Mouse (Mus musculus): Measurements from ENCODE around the gene C8g. TPM values are rescaled to one million over a fixed set of nuclear protein-coding genes. Genes with fewer than 3 reads are reported as not detected.

Gene C8g
- total and polyA plus RNA-seq, 3 experiments, result 2.3 to 5.1 TPM; not detected in 1

GRCm38 (mm10) chr2:25458911-25459310 lies 42.6 kb downstream of the C8g start:
- Histone ChIP-seq H3K4me1 (ENCODE audit: control insufficient read depth in 1 of 2, insufficient read depth in 2 of 2, low read length in 2 of 2) (peaks cover 4 to 11% of the 10 kb centered on the region in 2 experiments; a peak in 3 of 4 replicates), H3K27ac (ENCODE audit: control insufficient read depth, low read depth, low read length) (no peak overlapping the region), H3K9me3 (replicated peaks; ENCODE audit: insufficient read depth, low read length) (no peaks in the 10 kb centered on the region), H3K79me2 (ENCODE audit: control insufficient read depth, insufficient read depth, low read length, poor library complexity) (peaks cover 8% of the 10 kb centered on the region; the same call in 1 of the 2 replicates), H3K36me3 (ENCODE audit: control insufficient read depth in 1 of 2, insufficient read depth in 2 of 2, low read length in 2 of 2) (no peaks in the 10 kb centered on the region), H3K27me3 (ENCODE audit: control insufficient read depth in 1 of 2, insufficient read depth in 2 of 2, low read length in 2 of 2) (no peaks in the 10 kb centered on the region), H3K4me3 (ENCODE audit: control insufficient read depth in 1 of 2, insufficient read depth in 1 of 2, low read depth in 2 of 2, low read length in 2 of 2) (no peak overlapping the region), H3K9ac (ENCODE audit: control insufficient read depth, low read depth, low read length, poor library complexity, severe bottlenecking) (no peak overlapping the region)
- TF ChIP-seq NELFE (IDR thresholded peaks at IDR 0.05; ENCODE audit: low read depth, low read length) (no peak), POLR2AphosphoS5 (IDR thresholded peaks at IDR 0.05; ENCODE audit: borderline replicate concordance, low read depth, low read length) (no peak), E2F4 (IDR thresholded peaks at IDR 0.05; ENCODE audit: borderline replicate concordance, low read depth, low read length) (no peak), KAT2A (conservative IDR thresholded peaks at IDR 0.05; ENCODE audit: low read depth, low read length) (no peak), ZKSCAN1 (IDR thresholded peaks at IDR 0.05; ENCODE audit: low read depth, low read length) (no peak), UBTF (IDR thresholded peaks at IDR 0.05; ENCODE audit: borderline replicate concordance, insufficient read depth, low read depth, low read length) (no peak), ELF1 (IDR thresholded peaks at IDR 0.05; ENCODE audit: low read depth, low read length) (no peak), POLR2A (IDR thresholded peaks at IDR 0.05; ENCODE audit: control insufficient read depth in 1 of 2, insufficient read depth in 1 of 2, low read depth in 1 of 2, low read length in 2 of 2, poor library complexity in 1 of 2) (no peak), TBP (IDR thresholded peaks at IDR 0.05; ENCODE audit: low read depth, low read length) (no peak), SMC3 (IDR thresholded peaks at IDR 0.05; ENCODE audit: low read depth, low read length) (no peak), HCFC1 (IDR thresholded peaks at IDR 0.05; ENCODE audit: low read depth, low read length) (no peak)
- DNase-seq (ENCODE audit: low read depth, low spot score), result no peak

- Histone ChIP-seq H3K9ac (ENCODE audit: control insufficient read depth, low read depth, low read length, poor library complexity, severe bottlenecking) (no peak overlapping the region), H3K4me1 (ENCODE audit: control insufficient read depth in 1 of 2, insufficient read depth in 2 of 2, low read length in 2 of 2) (peaks cover 4 to 11% of the 10 kb centered on the region in 2 experiments; a peak in 3 of 4 replicates), H3K4me3 (ENCODE audit: control insufficient read depth in 1 of 2, insufficient read depth in 1 of 2, low read depth in 2 of 2, low read length in 2 of 2) (no peak overlapping the region), H3K36me3 (ENCODE audit: control insufficient read depth in 1 of 2, insufficient read depth in 2 of 2, low read length in 2 of 2) (no peaks in the 10 kb centered on the region), H3K79me2 (ENCODE audit: control insufficient read depth, insufficient read depth, low read length, poor library complexity) (peaks cover 8% of the 10 kb centered on the region; the same call in 1 of the 2 replicates), H3K27ac (ENCODE audit: control insufficient read depth, low read depth, low read length) (no peak overlapping the region), H3K9me3 (replicated peaks; ENCODE audit: insufficient read depth, low read length) (no peaks in the 10 kb centered on the region), H3K27me3 (ENCODE audit: control insufficient read depth in 1 of 2, insufficient read depth in 2 of 2, low read length in 2 of 2) (no peaks in the 10 kb centered on the region)
- TF ChIP-seq GABPA (IDR thresholded peaks at IDR 0.05; ENCODE audit: low read depth, low read length), result no peak
- no peak for TF ChIP-seq TAL1 (IDR thresholded peaks at IDR 0.05; ENCODE audit: low read length)
- no peak for TF ChIP-seq ZKSCAN1 (IDR thresholded peaks at IDR 0.05; ENCODE audit: low read depth, low read length)
- no peak for TF ChIP-seq SMC3 (IDR thresholded peaks at IDR 0.05; ENCODE audit: low read depth, low read length)
- no peak for TF ChIP-seq NRF1 (IDR thresholded peaks at IDR 0.05; ENCODE audit: insufficient read depth, low read depth, low read length, poor library complexity, severe bottlenecking)
- no peak for TF ChIP-seq MEF2A (IDR thresholded peaks at IDR 0.05; ENCODE audit: extremely low read depth, insufficient replicate concordance, low read depth, low read length, poor library complexity, severe bottlenecking)
- no peak for TF ChIP-seq ZMIZ1 (IDR thresholded peaks at IDR 0.05; ENCODE audit: low read depth, low read length)
- TF ChIP-seq SIN3A (IDR thresholded peaks at IDR 0.05; ENCODE audit: low read length), result no peak
- TF ChIP-seq MYB (IDR thresholded peaks at IDR 0.05; ENCODE audit: low read depth, low read length), result no peak
- TF ChIP-seq TBP (IDR thresholded peaks at IDR 0.05; ENCODE audit: low read depth, low read length), result no peak
- no peak for TF ChIP-seq RAD21 (IDR thresholded peaks at IDR 0.05; ENCODE audit: low read depth, low read length)
- no peak for TF ChIP-seq ZNF384 (IDR thresholded peaks at IDR 0.05; ENCODE audit: low read depth, low read length)
- no peak for TF ChIP-seq CTCF (IDR thresholded peaks at IDR 0.05 in 2 of 3, conservative IDR thresholded peaks at IDR 0.05 in 1 of 3; ENCODE audit: control insufficient read depth in 1 of 3, insufficient read depth in 1 of 3, low read depth in 2 of 3, low read length in 3 of 3, poor library complexity in 1 of 3, severe bottlenecking in 1 of 3)
- TF ChIP-seq MAFK (IDR thresholded peaks at IDR 0.05; ENCODE audit: borderline replicate concordance, low read depth, low read length), result no peak
- TF ChIP-seq ELF1 (IDR thresholded peaks at IDR 0.05; ENCODE audit: low read depth, low read length), result no peak
- no peak for TF ChIP-seq USF1 (IDR thresholded peaks at IDR 0.05; ENCODE audit: low read depth, low read length)
- DNase-seq (ENCODE audit: low read depth, low spot score), result no peak
Measured at GRCm38 (mm10) chr2:25457022-25457896, 44.3 kb downstream of the C8g start.

Measured in MEL (cell line).